Mouse (Mus musculus) erythroblast, embryonic 14.5 days (primary cell): ENCODE measurements around the gene 4933430I17Rik.

Experiments used
- GATA1 ChIP-seq: IDR thresholded peaks from 2 replicates; pipeline ENCODE4 v1.6.1; 2012; ENCODE audit warnings: low read length, inconsistent platforms, mixed read lengths
- TAL1 ChIP-seq: IDR thresholded peaks from 3 replicates; pipeline ENCODE4 v1.6.1; 2012; ENCODE audit warnings: low read length, inconsistent platforms, mixed read lengths

DNA sequence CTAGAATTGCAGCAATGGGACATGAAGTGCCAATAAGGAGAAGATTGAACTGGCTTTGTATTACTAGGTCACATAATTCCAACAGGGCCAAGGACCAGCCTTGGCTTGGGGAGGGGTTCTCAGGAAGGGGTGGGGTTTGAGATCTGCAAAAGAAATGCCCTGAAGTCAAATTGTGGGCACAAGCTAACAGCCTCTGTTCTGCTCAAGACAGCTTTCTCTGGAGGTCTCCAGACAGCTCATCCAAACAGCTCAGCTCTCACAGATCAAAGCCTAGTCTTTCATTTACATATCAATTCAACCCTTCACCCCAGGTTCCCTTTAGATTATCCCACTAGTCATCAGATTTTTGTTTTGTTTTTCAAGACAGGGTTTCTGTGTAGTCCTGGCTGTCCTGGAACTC, 19.6 kb downstream of the 4933430I17Rik start:
- TF ChIP-seq GATA1, result no peak
- TF ChIP-seq TAL1, result no peak
